Comparison of ENCODE assay signal across 18 mouse cellular contexts in genomic region chr17:68585195-68585594, GRCm38 (mm10).
"Had no signal": no experiment of that assay in that cellular context is flagged by ENCODE, and none has a peak within 500 bp of the region (broad histone marks: within the 10 kb centered on the region; RNA-seq: fewer than 3 reads in every experiment).

No protein-coding gene starts in this region.

- H3K27me3 ChIP-seq: intestine, embryonic 15.5 days; midbrain, embryonic 12.5 days; midbrain, embryonic 15.5 days; neural tube, embryonic 12.5 days; neural tube, embryonic 15.5 days; stomach, embryonic 15.5 days had no signal

- H3K4me2 ChIP-seq: intestine, embryonic 15.5 days; liver, embryonic 11.5 days; lung, embryonic 14.5 days; midbrain, embryonic 12.5 days; midbrain, embryonic 15.5 days; neural tube, embryonic 12.5 days; neural tube, embryonic 15.5 days; stomach, embryonic 15.5 days had no signal

- H3K9me3 ChIP-seq: intestine, embryonic 15.5 days; midbrain, embryonic 12.5 days; midbrain, embryonic 15.5 days; neural tube, embryonic 12.5 days; neural tube, embryonic 15.5 days; stomach, embryonic 15.5 days had no signal

- DNase-seq: layer of hippocampus, postnatal 36 days; liver, postnatal 0 days; lung, embryonic 14.5 days; right cerebral cortex, postnatal 25 days; spleen, adult 18-20 months; thymus, postnatal 25 days had no signal

- H3K27ac ChIP-seq: intestine, embryonic 15.5 days; layer of hippocampus, adult 2 months; left cerebral cortex, adult 2 months; liver, embryonic 14.5 days; macrophage; midbrain, embryonic 12.5 days; midbrain, embryonic 15.5 days; neural tube, embryonic 12.5 days; neural tube, embryonic 15.5 days; stomach, embryonic 15.5 days had no signal

- H3K4me3 ChIP-seq: intestine, embryonic 15.5 days; layer of hippocampus, adult 2 months; left cerebral cortex, adult 2 months; midbrain, embryonic 12.5 days; midbrain, embryonic 15.5 days; neural tube, embryonic 12.5 days; neural tube, embryonic 15.5 days; stomach, embryonic 15.5 days had no signal

- ATAC-seq: intestine, embryonic 15.5 days; liver, postnatal 0 days; lung, postnatal 0 days; midbrain, embryonic 15.5 days had no signal

- H3K9ac ChIP-seq: intestine, embryonic 15.5 days; liver, embryonic 14.5 days; liver, postnatal 0 days; lung, embryonic 14.5 days; midbrain, embryonic 12.5 days; midbrain, embryonic 15.5 days; neural tube, embryonic 12.5 days; neural tube, embryonic 15.5 days; stomach, embryonic 15.5 days had no signal

- H3K4me1 ChIP-seq: intestine, embryonic 15.5 days; midbrain, embryonic 12.5 days; midbrain, embryonic 15.5 days; neural tube, embryonic 12.5 days; neural tube, embryonic 15.5 days; stomach, embryonic 15.5 days had no signal

- H3K36me3 ChIP-seq: intestine, embryonic 15.5 days; midbrain, embryonic 12.5 days; midbrain, embryonic 15.5 days; neural tube, embryonic 12.5 days; neural tube, embryonic 15.5 days; stomach, embryonic 15.5 days had no signal
